Mouse (Mus musculus): ENCODE data around the gene Furin.

DNA sequence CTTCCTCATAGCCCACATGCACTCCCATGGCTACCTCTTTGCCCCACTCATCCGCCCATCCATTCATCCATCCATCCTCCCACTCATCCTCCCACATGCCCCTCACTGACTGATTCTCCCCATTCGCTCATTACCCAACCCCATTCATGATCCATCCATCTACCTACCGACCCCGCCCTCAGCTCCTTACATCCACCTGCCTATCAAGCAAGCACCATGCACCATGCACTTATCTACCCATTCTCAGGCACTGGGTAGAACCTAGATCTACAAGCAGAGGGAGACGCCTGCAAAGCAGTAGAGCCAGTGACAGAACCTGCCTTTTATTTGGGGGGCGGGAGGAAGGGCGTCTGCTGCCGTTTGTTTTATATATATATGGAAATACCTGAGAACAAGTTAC, 42.1 kb upstream of the Furin start:
- no peak for TF ChIP-seq ZC3H11A (IDR thresholded peaks at IDR 0.05; ENCODE audit: low read depth, low read length)
- TF ChIP-seq KAT2A (conservative IDR thresholded peaks at IDR 0.05; ENCODE audit: low read depth, low read length), result no peak
- TF ChIP-seq CHD2 (IDR thresholded peaks at IDR 0.05; ENCODE audit: low read length), result no peak
- no peak for TF ChIP-seq CTCF (IDR thresholded peaks at IDR 0.05 in 2 of 3, conservative IDR thresholded peaks at IDR 0.05 in 1 of 3; ENCODE audit: control insufficient read depth in 1 of 3, insufficient read depth in 1 of 3, low read depth in 2 of 3, low read length in 3 of 3, poor library complexity in 1 of 3, severe bottlenecking in 1 of 3)
- no peak for TF ChIP-seq GABPA (IDR thresholded peaks at IDR 0.05; ENCODE audit: low read depth, low read length)
- TF ChIP-seq GATA1 (IDR thresholded peaks at IDR 0.05; ENCODE audit: low read depth, low read length), result peak; percentile 67

Measured in MEL (cell line).